Mouse (Mus musculus): ENCODE data around the gene Smad1.
A peak's percentile ranks its signal among the peaks of the same experiment; 100 is the strongest.

Smad1 gene

GRCm38 (mm10) chr8:79382857-79383262 lies 16.5 kb downstream of the Smad1 start:
- peak; percentile 42 for DNase-seq (ENCODE audit: low spot score)

DNA sequence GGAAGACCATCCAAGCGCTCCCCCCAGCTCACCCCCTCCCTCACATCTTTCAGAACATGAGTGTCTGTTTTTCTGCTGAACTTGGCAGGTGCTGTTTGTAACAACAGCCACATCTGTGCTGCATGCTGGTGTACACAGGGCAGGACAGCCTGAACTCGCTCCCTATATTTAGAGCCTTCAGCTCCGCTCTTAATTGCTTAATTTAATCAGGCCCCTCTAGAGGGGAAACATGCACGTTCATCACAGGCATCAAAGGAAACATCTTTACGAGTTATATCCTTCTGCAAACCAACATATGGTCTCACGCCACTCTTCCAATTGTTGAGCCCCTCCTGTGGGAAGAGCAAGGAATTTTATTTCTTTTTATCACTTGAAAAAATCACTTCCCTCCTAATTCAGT lies 17.5 kb downstream of the Smad1 start:
- no peak for DNase-seq (ENCODE audit: low spot score)

GRCm38 (mm10) chr8:79380386-79380785 lies 18.9 kb downstream of the Smad1 start:
- DNase-seq (ENCODE audit: low spot score): no peak

DNA sequence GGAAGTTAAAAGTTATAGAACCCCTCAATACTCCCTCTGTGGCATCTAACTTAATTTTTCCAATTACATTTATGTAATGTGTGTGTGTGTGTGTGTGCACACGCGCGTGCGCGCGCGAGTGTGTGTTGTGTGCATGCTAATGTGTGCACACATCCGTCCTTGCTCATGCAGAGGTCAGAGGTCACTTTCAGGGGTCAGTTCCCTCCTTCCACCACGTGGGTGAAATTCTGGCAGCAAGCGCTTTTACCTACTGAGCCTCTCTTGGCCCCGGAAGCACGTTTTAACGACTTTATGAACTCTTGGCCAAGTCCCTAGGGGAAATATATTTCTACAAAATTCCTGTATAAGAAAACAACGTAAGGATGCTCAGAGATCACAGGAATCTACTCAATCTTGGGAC lies 19.3 kb downstream of the Smad1 start:
- DNase-seq (ENCODE audit: low spot score): no peak

DNA sequence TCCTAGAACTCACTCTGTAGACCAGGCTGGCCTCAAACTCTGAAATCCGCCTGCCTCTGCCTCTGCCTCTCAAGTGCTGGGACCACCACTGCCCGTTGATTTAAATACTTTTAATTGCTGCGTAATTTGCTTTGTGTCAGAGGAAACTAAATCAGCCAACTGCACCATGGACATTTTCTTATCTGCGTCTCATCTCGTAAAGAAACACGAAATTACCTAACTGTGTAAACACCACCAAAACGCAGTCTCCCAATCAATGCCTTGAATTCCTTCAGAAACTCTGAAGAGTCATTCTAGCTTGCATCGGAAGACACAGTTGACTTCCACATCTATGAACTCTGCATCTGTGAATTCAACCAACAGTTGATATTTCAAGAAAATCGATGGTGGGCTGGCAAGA lies 22.7 kb downstream of the Smad1 start:
- DNase-seq (ENCODE audit: low spot score): no peak

GRCm38 (mm10) chr8:79375775-79376123 lies 23.6 kb downstream of the Smad1 start:
- no peak for DNase-seq (ENCODE audit: low spot score)

DNA sequence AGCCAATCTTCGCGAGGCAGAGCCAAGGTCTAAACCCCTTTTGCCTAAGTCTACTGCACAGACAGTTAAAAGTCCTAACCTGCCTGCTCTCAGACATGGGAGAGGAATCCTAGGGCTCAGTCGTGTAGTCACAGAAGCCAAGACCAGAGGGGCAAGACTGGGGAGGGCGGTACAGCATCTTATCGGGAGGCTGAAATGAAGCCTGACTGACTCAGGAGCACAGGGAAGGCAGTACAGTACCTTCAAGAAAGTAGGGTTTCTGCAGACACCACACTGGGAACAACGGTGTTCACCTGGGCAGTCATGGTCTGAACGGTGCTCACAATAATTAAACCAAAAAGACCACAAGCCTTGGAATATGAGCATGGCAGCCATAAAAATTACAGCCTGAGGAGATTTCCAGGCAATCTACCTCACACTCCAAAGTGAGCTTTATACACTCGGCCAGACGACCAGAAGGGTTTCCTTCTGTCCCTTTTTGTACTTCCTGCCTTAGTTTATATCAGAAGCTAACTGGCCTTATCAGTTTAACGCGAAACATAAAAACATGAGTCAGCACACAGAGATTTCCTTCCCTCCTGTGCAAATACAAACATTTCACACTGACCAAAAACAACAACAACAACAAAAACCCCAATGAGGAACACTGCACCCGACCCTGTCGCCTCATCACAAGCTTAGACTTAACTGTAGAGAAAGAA lies 24.1 kb downstream of the Smad1 start:
- DNase-seq (ENCODE audit: low spot score): no peak

DNA sequence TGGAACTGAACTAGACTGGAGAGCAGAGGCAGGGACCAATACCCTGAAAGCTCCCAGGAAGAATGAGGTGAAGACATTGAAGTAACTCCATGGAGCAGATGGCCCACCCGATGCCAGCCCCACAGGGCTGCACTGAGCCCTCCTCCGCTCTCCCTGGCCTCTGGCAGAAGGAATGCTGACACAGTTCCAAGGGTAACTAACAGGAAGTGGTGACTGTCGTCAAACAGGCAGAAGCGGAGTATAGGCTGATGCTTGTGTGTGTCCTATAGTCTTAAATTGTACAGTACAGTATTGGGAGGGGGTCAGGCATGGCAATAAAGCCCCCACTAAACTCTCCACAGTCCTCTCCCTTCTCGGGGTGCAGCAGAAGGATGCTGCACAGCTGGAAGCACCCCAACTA lies 24.9 kb downstream of the Smad1 start:
- DNase-seq (ENCODE audit: low spot score): no peak

DNA sequence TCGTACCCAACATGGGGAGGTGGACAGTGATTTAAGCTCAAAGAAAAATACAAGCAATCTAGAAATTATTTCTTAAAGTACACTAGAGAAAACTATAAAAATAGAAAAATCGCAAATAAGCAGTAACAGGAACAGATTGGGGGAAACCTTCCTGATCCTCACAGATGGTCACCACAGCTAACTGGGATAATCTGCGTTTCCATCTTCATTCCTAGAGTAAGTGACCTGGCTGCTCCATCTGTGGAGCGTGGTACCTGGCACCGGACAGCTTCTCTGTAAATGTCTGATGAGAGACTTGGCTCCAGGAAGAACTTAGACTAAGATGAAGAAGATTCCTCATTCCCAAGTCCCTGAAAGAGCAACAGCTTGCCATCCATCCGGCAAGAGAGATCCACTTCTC lies 25.8 kb downstream of the Smad1 start:
- DNase-seq (ENCODE audit: low spot score): no peak

DNA sequence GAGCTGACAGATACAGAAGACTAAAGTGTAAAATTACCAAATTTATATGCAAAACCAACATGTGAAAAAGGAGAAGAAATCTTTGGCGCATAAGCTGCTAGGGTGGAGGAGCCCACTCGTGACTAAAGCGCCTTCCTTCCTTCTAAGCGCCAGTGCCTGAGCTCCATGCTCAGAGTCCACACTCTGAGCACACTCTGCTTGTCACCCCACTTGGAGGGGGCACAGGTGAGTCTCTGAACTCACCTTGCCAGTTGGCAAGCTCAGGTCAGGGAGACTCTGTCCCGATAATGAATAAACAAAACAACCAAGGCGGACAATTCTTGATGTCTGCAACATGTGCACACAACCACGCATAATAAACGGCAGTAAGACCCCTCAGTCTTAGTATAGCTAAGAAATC lies 26.4 kb downstream of the Smad1 start:
- no peak for DNase-seq (ENCODE audit: low spot score)

- DNase-seq (ENCODE audit: low spot score): no peak
Observed at GRCm38 (mm10) chr8:79372521-79372920, 26.8 kb downstream of the Smad1 start.

- DNase-seq (ENCODE audit: low spot score): no peak
Observed at GRCm38 (mm10) chr8:79372084-79372483, 27.2 kb downstream of the Smad1 start.

DNA sequence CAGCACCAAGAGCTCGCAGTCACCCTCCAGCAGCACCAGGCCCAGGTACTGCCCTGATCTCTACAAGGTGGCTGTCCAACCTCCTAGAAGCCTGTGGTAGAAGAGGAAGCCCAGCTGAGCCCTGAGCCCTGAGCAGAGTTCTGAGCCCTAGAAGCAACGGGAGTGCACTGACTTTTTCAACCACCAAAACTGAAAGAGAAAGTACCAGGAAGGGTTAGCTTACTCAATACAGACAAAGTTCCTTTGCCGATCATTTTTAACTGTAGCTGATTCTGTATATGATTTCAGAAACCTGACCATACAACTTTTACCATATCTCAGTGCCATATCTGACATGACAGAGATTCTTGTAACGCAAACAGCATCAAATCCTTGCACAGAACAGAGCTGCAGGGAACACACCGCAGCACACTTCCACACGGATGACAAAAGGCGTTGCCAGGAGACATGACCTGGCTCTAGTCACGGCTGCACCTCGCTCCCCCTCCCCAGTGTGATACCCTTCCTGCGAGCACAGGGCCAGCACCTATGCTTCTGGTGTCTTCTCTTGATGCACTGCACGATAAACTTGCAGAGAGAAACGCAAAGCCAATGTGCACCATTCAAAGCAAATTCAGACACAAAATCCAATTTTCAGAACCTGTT lies 28.6 kb downstream of the Smad1 start:
- no peak for DNase-seq (ENCODE audit: low spot score)

- DNase-seq (ENCODE audit: low spot score): no peak
Observed at GRCm38 (mm10) chr8:79369163-79369562, 30.2 kb downstream of the Smad1 start.

GRCm38 (mm10) chr8:79367959-79368358 lies 31.4 kb downstream of the Smad1 start:
- DNase-seq (ENCODE audit: low spot score): no peak

DNA sequence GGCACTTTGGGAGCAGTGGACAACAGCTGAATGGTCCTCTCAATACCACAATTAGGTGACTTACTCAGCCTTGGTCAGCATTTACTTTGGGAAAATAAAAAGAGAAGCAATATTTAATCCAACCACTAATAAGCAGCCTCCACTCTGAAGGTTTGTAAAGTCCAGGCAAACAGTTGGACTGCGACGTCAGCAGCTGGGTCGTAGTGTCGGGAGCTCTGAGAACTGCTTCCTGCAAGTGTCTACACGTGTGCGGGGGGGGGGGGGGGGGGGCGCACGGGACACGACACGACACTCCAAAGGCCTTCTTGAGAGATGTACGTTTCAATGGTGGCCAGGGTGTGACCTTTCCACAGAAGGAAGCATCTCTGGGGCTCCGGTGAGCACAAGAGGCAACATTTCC lies 32.0 kb downstream of the Smad1 start:
- no peak for DNase-seq (ENCODE audit: low spot score)

GRCm38 (mm10) chr8:79366227-79366626 lies 33.1 kb downstream of the Smad1 start:
- no peak for DNase-seq (ENCODE audit: low spot score)

DNA sequence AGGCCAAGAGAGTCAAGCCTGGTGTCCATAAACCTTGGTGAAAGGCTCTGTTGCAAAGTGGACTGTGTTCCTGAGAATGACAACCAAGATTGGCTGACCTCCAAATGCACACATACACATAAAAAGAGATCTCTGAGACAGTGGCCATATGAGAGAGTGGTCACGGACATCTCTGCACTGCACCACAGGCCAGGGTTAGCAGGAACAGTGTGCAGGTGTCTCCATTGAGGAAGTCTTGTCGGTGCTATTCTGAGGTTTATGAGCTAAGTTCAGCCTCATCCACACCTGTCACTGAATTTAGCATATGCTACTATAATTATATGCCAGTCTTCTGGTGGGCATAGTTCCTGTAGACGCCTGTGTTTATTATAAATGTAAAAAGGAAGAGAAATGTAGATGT lies 33.6 kb downstream of the Smad1 start:
- no peak for DNase-seq (ENCODE audit: low spot score)

DNA sequence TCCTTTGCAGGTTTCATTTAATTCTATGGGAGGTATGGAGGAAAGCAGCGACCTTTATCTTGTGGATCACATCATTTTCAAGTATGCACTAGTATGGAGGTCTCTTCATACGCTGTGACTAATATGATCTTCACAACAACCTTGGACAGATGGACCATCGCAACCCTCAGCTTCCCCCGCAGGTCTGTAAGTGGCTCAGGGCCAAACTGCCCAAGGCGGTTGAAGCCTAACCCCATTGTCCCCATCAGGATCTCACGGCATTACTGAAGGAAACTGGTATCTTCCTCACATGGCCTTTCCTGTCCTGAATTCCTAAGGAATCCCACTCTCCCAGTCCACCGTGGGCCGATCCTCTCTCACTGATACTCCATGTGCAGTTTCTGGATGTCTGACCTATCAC lies 34.5 kb downstream of the Smad1 start:
- DNase-seq (ENCODE audit: low spot score): no peak

GRCm38 (mm10) chr8:79362430-79362829 lies 36.9 kb downstream of the Smad1 start:
- DNase-seq (ENCODE audit: low spot score): no peak

- DNase-seq (ENCODE audit: low spot score): no peak
Observed at GRCm38 (mm10) chr8:79360774-79361527, 38.4 kb downstream of the Smad1 start.

GRCm38 (mm10) chr8:79360302-79360701 lies 39.0 kb downstream of the Smad1 start:
- peak; percentile 34 for DNase-seq (ENCODE audit: low spot score)

- no peak for DNase-seq (ENCODE audit: low spot score)
Observed at GRCm38 (mm10) chr8:79355721-79356434, 43.4 kb downstream of the Smad1 start.
